Mouse (Mus musculus) megakaryocyte-erythroid progenitor cell, adult 5-6 weeks (primary cell): ENCODE measurements around the gene Zfp217. TPM values are rescaled to one million over a fixed set of nuclear protein-coding genes. Genes with fewer than 3 reads are reported as not detected.
A peak's percentile ranks its signal among the peaks of the same experiment; 100 is the strongest.

Experiments
- ATAC-seq: replicated peaks from 2 replicates; pipeline ENCODE4 v1.8.0; 2016; ENCODE audit warnings: mild to moderate bottlenecking, inconsistent platforms; ENCODE audit not compliant: severe bottlenecking, poor library complexity, low FRiP score, low TSS enrichment
- total RNA-seq, 2 experiments: library from RNA; stranded (forward) in 1 of 2; stranded (reverse) in 1 of 2; fragments of 200-1000, 215-1000 nt in 1 of 2; fragments of >200 nt in 1 of 2; fragmentation: Nextera tagmentation in 1 of 2; gene quantifications; 2 replicates each; pipeline ENCODE4 v1.2.3; 2014 to 2017

Zfp217 gene
- total RNA-seq, 2 experiments from 2014 or later: 16.2 to 26.3 TPM

DNA sequence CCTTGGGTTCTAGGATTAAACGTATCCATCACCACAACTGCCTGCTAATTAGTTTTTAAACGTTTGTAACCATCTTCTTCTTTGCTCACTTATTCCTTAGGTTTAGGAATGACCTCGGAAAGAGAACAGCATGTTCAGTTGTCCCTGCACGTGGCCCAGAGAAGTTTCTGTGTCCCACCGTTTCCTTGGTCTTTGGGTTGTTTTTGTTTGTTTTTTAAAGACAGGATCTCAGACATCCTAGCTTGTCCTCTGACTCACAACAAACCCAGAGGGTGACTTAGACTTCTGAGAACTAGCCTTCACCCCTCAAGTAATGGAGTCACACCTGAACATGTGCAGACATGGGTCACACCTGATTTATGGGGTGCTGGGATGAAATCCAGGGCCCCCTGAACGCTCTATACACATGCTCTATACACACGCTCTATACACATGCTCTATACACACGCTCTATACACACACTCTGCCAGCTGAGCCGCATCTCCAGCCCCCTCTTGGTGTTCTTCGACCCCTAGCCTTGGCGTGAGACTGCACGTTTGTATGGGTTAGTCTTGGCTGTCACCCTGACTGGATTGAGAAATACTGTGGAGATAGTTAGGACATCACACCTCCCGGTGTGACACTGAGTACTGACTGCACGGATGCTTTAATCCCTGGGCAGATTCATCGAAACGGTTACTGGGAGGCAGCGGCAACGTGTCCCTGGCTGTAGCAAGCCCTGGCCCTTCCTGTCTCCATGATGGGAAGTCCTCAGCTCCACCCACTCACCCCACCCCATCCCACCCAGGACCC lies 16.0 kb upstream of the Zfp217 start:
- ATAC-seq: no peak

DNA sequence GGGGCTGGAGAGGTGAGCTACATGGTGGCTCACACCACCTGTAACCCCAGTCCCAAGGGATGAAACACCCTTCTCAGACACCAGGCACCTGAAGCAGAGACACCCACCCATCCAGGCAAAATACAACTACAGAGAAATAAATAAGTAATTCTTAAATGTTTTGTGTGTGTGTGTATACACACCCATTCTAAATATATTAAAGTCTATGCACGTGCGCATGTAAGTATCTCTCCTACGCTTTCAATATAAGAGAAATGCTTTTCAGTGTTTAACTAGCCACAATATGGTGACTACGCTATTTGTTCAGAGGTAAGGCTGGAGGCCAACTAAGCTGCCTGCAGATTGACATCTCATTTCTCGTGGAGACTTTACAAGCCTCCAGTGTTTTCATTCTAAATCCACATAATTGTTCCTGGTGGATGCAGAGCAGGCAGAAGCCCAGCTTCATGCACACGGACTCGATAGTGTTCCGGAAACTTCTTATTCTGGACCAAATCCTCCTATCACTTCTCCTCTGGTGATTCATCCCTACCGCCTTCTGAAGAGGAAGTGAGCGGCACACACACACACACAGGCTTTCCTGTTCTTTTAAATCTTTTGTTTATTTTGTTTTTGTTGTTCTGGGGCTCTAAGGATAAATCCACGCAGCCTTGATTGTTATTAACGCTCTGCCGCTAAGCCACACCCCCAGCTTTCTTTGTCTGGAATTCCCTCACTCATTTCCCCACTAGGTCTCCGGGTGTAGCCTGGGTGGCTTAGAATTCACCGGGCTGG lies 12.1 kb upstream of the Zfp217 start:
- 0 out of 2 replicates have a peak, but pooled peaks have one; percentile 27 for ATAC-seq

DNA sequence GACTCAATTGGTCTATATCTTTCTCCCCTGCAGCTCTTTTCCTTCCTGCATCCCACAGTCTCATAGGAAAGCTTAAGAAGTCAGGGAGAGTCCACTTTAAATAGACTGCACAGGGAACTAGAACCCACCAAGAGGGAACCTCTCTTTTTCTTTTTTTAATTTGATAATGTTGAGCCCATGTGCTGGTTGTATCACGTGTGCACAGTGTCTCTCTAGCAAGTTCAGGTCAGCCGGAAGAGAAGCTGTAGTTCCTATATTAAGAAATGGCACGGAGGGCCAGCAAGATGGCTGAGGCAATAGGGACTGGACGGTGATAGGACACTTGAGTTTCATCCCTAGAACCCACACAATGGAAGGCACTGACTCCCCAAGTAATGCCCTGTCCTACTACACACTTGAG lies 11.1 kb upstream of the Zfp217 start:
- ATAC-seq: no peak

DNA sequence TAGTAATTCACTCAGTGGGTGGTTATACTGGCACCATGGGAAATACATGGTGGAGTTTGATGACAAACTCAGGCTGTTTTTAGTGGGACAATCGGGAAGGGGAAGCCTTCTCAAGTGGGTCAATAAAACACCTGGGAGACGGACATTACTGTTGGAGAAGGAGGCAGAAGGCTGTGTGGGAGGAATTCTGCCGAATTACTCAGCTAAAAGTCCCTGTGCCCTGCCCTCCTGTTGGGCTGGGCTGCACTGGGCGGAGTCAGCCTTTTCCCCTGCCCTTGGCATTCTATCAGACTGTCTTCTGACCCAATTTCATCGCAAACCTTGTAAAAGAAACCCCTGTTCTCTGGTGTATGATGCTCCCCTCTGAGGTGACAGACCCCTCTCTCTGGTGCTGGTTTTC lies 10.3 kb upstream of the Zfp217 start:
- ATAC-seq: peak; percentile 53

DNA sequence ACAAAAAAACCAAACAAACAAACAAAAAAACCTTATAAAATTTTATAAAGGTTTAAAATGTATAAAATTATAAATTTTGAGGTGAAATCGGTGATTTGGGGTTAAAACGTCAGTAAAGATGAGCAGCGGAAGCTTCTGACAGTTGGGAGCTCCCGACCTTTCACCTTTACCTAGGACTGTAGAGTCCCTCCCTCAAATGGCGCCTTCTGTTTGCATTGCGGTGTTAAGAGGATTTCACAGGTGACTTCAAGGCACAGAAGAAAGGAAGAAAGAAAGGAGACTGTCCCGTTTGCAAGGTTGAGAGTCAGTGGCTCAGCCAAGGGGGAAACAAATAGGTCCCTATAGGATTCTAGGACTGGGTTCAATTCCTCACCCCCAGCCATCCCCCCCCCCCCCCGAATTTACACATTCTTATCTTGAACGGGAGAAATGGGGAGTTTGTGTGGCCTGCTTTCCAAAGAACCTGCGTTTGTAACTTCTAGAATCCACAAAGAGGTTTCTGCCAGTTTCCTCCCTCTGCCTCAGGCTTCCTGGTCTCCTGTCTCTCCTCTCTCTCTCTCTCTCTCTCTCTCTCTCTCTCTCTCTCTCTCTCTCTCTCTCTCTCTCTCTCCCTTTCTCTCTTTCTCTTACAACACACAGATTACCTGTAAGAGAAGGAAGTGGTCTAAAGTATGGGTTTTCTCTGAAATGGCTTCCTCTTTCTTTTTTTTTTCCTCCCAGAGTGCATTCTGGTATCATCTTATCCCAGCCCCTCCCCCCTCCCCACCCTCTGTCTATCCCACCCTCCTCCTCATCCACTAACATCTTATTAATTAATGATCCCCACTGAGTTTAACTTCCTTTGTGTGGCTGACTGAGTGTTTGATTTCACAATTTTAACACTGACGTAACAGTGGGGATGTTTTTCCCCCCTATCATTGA lies 9.6 kb upstream of the Zfp217 start:
- no peak for ATAC-seq

DNA sequence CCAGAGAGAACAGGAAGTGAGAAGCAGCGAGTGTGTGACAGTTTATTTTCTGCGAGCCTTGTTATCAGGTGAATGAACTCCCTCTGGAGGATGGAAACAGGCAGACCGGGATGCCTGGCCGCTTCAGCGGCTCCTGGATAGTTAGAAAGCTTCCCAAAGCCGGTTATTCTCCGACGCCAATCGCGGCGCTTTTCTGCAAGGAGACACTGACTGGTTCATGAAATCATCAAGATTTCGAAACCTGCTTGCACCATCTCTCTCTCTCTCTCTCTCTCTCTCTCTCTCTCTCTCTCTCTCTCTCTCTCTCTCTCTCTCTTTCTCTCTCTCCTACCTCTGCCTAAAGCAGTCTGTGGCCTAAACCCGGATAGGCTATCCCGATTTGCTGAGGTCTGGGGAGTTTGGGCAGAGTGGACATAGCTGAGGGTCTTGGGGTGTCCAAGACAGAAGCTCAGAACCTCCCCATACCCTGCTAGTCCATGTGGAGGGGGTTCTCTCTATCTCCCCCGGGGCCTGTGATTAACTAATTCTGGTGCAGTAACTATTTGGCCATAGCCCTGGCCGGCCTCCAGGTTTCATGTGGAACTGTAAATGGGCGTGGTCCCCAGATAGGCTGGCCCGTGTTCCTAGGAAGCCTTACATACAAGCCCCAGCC lies 7.3 kb upstream of the Zfp217 start:
- ATAC-seq: peak; percentile 30

DNA sequence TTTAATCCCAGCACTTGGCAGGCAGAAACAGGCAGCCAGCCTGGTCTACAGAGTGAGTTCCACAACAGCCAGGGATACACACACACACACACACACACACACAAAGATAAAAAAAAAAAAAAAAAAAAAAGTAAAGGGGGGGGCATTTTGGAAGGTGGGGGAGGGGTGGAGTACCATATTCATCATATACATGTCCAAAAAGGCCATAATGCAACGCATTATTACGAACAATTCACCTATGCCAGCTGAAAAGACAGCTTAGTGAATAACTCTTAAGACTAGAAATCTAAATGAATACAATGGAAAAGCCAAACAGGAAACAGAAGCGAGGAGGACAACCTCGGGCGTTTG lies 6.8 kb upstream of the Zfp217 start:
- ATAC-seq: no peak

DNA sequence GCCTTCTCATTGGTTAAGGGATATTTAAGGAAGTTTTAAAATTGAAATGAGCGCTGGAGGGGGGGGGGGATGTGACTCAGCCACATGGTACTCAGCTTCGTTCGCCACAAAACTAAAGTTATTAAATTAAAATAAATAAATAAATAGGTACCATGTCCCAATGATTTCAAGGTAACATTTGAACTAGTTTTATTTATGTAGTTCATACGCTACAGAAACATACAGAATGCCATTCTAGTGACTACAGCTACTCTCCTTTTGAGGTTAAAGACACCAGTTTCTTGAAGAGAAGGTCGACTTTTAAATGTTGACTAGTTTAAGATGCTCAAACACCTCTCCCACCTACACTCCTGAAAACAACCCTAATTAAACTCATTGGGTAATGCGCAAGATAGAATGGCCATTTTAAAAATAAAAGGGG lies 6.4 kb upstream of the Zfp217 start:
- no peak for ATAC-seq

DNA sequence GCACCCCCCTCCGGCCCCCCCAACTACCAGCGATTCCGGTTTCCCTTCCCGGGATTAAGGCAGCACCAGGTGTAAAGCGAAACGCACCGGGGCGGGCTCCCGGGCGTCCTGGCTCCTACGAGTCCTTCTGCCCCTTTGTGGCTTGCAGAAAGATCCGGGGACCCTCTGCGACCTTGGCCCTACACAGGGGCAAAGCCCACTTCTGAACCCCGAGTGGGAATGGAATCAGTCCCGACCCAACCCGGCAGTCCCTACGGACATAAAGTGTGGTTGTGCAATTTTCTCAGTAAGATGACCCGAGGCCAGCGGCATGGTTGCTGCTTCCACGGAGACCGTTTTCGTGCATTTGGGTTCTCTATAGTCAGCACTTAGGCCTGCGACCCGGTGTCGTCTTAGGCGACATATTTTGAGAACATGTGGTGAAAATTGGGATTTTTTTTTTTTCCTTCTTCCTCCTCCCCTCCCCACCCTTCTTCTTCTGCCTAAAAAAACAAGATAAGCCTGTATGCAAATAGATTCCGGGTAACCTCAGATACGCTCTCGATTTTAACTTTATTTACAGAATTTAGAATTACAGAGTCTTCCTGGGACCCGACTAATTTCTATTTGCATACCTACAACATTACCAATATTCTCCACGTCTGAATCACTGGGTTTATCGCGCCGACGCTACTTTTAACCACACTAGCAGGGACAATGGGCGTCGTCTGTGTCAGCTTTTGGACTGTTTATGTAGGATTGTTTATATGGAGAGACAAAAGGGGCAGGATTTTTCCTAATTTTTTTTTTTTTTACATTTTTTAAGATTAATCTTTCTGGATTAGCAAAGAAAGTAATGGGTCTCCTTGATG lies 5.7 kb upstream of the Zfp217 start:
- peak; percentile 35 for ATAC-seq

DNA sequence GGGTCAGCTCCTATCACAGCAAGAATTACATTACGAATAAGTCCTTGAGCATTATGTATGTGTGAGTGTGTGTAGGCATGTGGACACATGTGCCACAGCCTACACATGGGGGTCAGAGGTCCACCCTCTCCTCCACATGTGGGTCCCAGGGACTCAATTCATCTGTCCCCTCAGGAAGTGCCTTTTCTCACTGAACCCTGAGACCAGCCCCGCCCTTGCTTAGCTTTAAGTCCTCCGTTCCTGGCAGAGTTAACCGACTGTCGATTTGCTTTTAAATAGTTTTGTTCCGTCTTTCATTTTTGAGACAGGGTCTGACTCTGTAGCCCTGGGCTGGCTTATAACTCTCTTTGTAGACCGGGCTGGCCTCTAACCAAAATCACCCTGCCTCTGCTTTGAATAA lies 5.0 kb upstream of the Zfp217 start:
- no peak for ATAC-seq

DNA sequence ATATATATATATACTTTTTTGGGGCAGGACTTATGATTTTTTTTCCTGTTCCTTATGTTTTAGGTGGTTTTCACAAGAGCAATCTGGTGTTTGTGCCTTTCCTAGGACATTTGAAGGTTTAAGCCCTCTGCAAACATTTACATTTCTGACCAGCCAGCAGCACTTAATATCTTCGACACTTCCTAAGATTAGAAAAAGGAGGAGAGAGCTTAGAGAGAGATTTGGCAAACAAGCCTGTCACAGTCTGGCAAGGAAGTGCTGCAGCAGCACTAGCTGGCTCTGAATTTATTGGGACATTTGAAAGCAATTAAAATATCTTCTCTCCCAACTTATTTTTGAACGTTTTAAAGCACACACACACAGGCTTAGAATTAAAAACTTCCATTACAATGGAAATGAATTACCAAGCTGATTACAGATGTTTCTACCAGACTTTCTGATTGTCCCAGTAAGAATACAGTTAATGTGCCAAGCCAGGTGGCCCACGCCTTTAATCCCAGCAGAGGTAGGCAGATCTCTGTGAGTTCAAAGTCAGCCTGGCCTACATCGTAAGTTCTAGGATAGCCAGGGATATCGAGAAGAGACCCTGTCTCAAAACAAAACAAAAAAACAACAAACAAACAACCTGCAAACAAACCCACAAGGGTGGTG lies 4.3 kb upstream of the Zfp217 start:
- no peak for ATAC-seq

DNA sequence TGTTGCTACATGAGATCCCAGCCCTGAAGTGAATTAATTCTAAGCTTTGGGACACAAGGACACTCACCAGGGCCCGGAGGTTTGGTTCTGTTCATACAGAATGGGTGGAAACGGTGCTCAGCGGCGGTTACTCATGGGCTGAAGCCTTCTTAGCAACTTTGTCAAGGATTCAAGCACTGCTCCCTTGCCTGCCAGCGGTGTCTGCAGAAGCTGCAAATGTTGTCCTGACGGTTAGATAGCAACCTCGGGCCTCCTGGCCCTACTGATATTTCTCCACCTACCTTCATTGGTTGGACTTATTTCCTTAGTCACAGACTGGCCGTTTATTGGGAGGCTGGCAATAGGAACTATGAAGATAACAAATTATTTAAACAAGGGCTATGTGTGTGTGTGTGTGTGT lies 3.6 kb upstream of the Zfp217 start:
- peak; percentile 79 for ATAC-seq

DNA sequence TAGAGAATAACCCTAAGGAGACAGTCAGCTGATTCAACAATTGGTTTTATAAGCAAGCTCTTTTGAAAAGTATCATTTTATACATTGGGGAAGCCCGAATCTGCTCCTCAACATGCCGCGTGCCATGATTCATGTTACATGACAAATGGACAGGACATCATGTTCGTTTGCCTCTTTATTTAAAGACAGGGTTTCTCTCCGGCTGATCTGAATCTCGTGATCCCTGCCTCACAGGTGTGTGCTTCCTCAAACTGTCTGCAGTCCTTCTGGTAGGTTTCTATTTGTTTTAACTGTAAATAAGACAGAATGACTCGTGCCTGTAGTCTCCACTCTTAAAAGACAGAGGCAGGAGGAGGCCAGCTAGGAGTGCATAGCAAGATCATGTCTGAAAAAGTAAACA lies 925 bp upstream of the Zfp217 start:
- no peak for ATAC-seq

DNA sequence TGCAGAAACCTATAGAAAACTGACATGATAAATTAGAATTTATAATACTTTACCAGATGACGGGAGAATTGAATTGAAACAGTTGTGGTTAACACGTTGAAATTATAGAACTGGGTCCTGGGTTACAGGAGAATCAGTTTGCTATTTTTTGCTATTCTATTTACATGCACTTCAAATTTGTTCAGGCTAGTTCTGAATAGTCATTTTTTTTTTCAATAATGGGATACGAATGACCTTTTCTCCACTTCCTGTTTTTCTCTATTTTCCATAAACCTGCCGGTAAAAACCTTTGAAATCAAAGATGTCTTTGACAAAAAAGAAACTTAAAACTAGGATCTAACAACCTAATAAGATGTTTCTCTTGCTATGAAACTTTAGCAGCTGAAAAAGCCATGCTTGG lies 733 bp downstream of the Zfp217 start:
- no peak for ATAC-seq

DNA sequence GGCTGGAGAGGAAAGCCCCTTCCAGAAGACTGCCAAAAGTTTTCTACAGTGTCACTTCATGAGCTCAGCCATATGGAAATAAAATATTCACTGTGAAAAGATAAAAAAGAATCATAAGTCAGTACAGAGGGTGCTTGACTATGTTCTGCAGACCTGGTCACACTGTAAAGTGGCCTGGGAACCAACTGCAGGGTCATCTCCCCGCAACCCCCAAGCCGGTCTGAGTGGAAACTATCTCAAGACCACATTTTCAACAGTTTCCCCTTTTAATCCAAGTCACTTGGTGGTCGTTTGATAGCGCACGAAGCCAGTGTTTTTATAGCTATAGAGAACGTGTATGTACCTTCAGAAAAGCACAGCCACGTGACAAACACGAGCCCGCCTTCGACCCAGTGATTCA lies 3.6 kb downstream of the Zfp217 start:
- ATAC-seq: no peak

DNA sequence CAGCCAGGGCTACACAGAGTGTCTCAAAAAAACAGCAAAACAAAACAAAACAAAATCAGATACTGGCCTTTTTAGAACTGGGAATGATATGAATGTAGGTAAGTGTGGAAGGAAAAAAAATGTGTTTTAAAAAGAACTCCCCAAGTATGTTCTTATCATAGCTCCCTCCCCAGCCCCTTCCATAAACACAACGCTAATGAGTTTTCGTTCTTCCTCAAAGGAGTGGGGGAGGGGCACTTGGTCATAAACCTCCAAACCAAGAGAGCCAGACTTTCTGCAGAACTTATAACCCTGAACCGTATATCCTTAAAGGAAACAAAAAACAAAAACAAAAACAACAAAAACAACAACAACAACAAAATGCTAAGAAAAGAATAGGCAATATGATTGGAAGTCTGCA lies 4.0 kb downstream of the Zfp217 start:
- ATAC-seq: no peak

DNA sequence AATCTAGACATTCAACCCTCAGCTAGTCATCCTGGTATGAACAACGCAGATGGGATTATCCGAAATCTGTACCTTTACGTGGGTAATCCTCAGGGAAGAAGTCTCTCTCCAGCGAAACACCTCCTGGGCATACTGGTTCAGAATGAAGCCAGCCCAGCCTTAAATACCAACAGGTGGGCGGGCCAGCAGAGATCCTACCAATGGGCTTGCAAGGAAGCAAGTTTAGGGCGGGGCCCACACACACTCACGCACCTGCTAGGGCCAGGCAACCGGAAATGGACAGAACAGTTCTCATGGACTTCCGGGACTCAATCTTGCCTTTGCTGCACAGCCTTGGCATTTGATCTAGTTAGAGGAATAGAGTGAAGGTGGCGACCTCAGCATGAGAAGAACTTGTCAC lies 5.4 kb downstream of the Zfp217 start:
- 0 out of 2 replicates have a peak, but pooled peaks have one; percentile 25 for ATAC-seq

DNA sequence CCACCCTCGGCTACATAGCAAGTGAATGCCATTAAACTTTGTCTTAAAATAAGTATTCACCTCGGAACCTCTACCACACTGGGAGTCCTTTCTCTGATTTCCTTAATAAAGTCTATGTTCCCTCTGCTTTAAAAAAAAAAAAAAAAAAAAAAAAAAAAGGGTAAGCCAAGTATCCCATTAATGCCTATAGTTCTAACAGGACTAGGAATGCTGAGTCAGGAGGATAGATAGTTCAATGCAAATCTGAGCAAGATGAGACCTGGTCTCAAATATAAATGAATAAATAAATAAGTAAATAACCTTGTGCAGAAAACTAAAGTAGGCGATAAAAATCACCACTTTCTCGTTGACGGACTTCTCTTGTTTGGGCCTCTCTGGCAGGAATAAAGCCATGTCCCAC lies 6.4 kb downstream of the Zfp217 start:
- ATAC-seq: no peak
